Mouse (Mus musculus): ENCODE results near the gene Pik3r2. TPM values are rescaled to one million over a fixed set of nuclear protein-coding genes. Genes with fewer than 3 reads are reported as not detected.

Gene Pik3r2
- polyA plus RNA-seq, 1 experiment from 2014 or later, result 30.1 TPM

- Histone ChIP-seq H3K9me3 (replicated peaks; ENCODE audit: control insufficient read depth, low read length) (no peaks in the 10 kb centered on the region), H3K4me3 (ENCODE audit: low read depth, low read length) (no peak overlapping the region; the same call in 1 of the 2 replicates), H3K27me3 (ENCODE audit: control insufficient read depth, insufficient read depth, low read length) (no peaks in the 10 kb centered on the region), H3K9ac (replicated peaks; ENCODE audit: low read length) (no peak overlapping the region; the same call in 1 of the 2 replicates), H3K27ac (replicated peaks; ENCODE audit: low read depth, low read length) (no peak overlapping the region), H3K36me3 (replicated peaks; ENCODE audit: control insufficient read depth, insufficient read depth, low read depth, low read length) (peaks cover 8% of the 10 kb centered on the region), H3K4me1 (ENCODE audit: control insufficient read depth, insufficient read depth, low read length) (peaks cover 3% of the 10 kb centered on the region), H3K4me2 (ENCODE audit: low read depth, low read length) (peak overlapping the region; percentile 78)
- ATAC-seq (replicated peaks; ENCODE audit: insufficient number of reproducible peaks, low FRiP score, low TSS enrichment, low read depth) (no peak), DNase-seq (ENCODE audit: low spot score) (no peak)
- 82% methylated on average over 9 of the region's 9 CpGs for WGBS
Measured at GRCm38 (mm10) chr8:70765329-70765728, 11.2 kb downstream of the Pik3r2 start.

GRCm38 (mm10) chr8:70764676-70765075 lies 11.8 kb downstream of the Pik3r2 start:
- 88% methylated on average over 13 of the region's 13 CpGs for WGBS
- Histone ChIP-seq H3K4me3 (ENCODE audit: low read depth, low read length) (no peak overlapping the region), H3K27ac (replicated peaks; ENCODE audit: low read depth, low read length) (no peak overlapping the region), H3K4me1 (ENCODE audit: control insufficient read depth, insufficient read depth, low read length) (peaks cover 3% of the 10 kb centered on the region), H3K27me3 (ENCODE audit: control insufficient read depth, insufficient read depth, low read length) (no peaks in the 10 kb centered on the region), H3K9me3 (replicated peaks; ENCODE audit: control insufficient read depth, low read length) (no peaks in the 10 kb centered on the region), H3K4me2 (ENCODE audit: low read depth, low read length) (no peak overlapping the region), H3K36me3 (replicated peaks; ENCODE audit: control insufficient read depth, insufficient read depth, low read depth, low read length) (peaks cover 7% of the 10 kb centered on the region; the same call in 1 of the 2 replicates), H3K9ac (replicated peaks; ENCODE audit: low read length) (no peak overlapping the region)
- no peak for ATAC-seq (replicated peaks; ENCODE audit: insufficient number of reproducible peaks, low FRiP score, low TSS enrichment, low read depth)
- no peak for DNase-seq (ENCODE audit: low spot score)

DNA sequence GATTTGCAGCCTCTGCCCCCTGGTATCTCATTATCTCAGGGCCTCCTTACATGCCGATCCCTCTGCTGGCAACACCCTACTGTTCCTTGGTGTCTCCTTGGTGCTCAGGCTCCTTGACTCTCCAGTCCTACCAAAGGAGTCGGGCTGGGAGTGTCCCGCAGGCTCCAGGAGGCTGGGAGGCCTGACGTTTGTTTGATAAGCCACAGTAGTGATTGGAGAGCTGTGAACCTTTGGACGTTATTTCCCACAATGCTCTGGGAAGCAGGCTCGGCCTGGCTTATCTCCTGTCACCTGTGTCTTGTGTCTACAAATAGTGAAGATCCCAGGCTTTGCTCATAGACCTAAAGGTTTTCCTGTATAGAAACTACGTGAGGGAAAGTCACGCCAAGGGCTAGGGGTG lies 12.5 kb downstream of the Pik3r2 start:
- peaks cover 7% of the 10 kb centered on the region; the same call in 1 of the 2 replicates for H3K36me3 ChIP-seq (replicated peaks; ENCODE audit: control insufficient read depth, insufficient read depth, low read depth, low read length)
- no peak overlapping the region for H3K4me2 ChIP-seq (ENCODE audit: low read depth, low read length)
- DNase-seq (ENCODE audit: low spot score) (no peak), ATAC-seq (replicated peaks; ENCODE audit: insufficient number of reproducible peaks, low FRiP score, low TSS enrichment, low read depth) (no peak)
- H3K9me3 ChIP-seq (replicated peaks; ENCODE audit: control insufficient read depth, low read length), result no peaks in the 10 kb centered on the region
- WGBS, result 87% methylated on average over 8 of the region's 8 CpGs
- no peak overlapping the region for H3K27ac ChIP-seq (replicated peaks; ENCODE audit: low read depth, low read length)
- H3K9ac ChIP-seq (replicated peaks; ENCODE audit: low read length), result no peak overlapping the region
- H3K27me3 ChIP-seq (ENCODE audit: control insufficient read depth, insufficient read depth, low read length), result no peaks in the 10 kb centered on the region
- no peak overlapping the region for H3K4me3 ChIP-seq (ENCODE audit: low read depth, low read length)
- H3K4me1 ChIP-seq (ENCODE audit: control insufficient read depth, insufficient read depth, low read length), result peaks cover 3% of the 10 kb centered on the region

GRCm38 (mm10) chr8:70763354-70763753 lies 13.2 kb downstream of the Pik3r2 start:
- DNase-seq (ENCODE audit: low spot score) (peak; percentile 64), ATAC-seq (replicated peaks; ENCODE audit: insufficient number of reproducible peaks, low FRiP score, low TSS enrichment, low read depth) (no peak)
- H3K36me3 ChIP-seq (replicated peaks; ENCODE audit: control insufficient read depth, insufficient read depth, low read depth, low read length), result peaks cover under 1% of the 10 kb centered on the region; the same call in 1 of the 2 replicates
- H3K4me2 ChIP-seq (ENCODE audit: low read depth, low read length), result no peak overlapping the region
- WGBS, result 3% methylated on average over 3 of the region's 3 CpGs
- peaks cover 3% of the 10 kb centered on the region for H3K4me1 ChIP-seq (ENCODE audit: control insufficient read depth, insufficient read depth, low read length)
- H3K4me3 ChIP-seq (ENCODE audit: low read depth, low read length), result no peak overlapping the region
- no peaks in the 10 kb centered on the region for H3K9me3 ChIP-seq (replicated peaks; ENCODE audit: control insufficient read depth, low read length)
- no peaks in the 10 kb centered on the region for H3K27me3 ChIP-seq (ENCODE audit: control insufficient read depth, insufficient read depth, low read length)
- no peak overlapping the region for H3K9ac ChIP-seq (replicated peaks; ENCODE audit: low read length)
- no peak overlapping the region for H3K27ac ChIP-seq (replicated peaks; ENCODE audit: low read depth, low read length)

DNA sequence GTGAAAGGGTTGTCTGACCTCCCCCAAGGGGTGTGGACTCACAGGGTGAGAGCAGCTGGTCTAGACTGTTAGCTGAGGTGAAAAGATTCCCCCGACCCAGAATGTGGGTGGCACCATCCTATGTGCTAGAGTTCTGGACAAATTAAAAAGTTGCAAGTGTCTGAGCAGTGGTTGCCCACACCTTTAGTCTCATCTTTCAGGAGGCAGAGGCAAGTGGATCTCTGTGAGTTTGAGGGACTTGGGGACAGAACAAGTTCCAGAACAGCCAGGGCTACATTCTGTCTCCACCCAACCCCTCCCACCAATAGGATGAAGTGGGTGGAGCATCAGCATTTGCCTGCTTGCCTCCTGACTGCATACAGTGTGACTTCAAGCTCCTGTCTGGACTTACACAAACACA lies 14.4 kb downstream of the Pik3r2 start:
- no peak for DNase-seq (ENCODE audit: low spot score)
- Histone ChIP-seq H3K4me2 (ENCODE audit: low read depth, low read length) (no peak overlapping the region; the same call in 1 of the 2 replicates), H3K4me1 (ENCODE audit: control insufficient read depth, insufficient read depth, low read length) (peaks cover 3% of the 10 kb centered on the region), H3K4me3 (ENCODE audit: low read depth, low read length) (no peak overlapping the region), H3K27me3 (ENCODE audit: control insufficient read depth, insufficient read depth, low read length) (no peaks in the 10 kb centered on the region), H3K9ac (replicated peaks; ENCODE audit: low read length) (no peak overlapping the region), H3K36me3 (replicated peaks; ENCODE audit: control insufficient read depth, insufficient read depth, low read depth, low read length) (no peaks in the 10 kb centered on the region), H3K9me3 (replicated peaks; ENCODE audit: control insufficient read depth, low read length) (no peaks in the 10 kb centered on the region), H3K27ac (replicated peaks; ENCODE audit: low read depth, low read length) (no peak overlapping the region)
- no peak for ATAC-seq (replicated peaks; ENCODE audit: insufficient number of reproducible peaks, low FRiP score, low TSS enrichment, low read depth)
- 67% methylated on average over 1 of the region's 1 CpGs for WGBS

DNA sequence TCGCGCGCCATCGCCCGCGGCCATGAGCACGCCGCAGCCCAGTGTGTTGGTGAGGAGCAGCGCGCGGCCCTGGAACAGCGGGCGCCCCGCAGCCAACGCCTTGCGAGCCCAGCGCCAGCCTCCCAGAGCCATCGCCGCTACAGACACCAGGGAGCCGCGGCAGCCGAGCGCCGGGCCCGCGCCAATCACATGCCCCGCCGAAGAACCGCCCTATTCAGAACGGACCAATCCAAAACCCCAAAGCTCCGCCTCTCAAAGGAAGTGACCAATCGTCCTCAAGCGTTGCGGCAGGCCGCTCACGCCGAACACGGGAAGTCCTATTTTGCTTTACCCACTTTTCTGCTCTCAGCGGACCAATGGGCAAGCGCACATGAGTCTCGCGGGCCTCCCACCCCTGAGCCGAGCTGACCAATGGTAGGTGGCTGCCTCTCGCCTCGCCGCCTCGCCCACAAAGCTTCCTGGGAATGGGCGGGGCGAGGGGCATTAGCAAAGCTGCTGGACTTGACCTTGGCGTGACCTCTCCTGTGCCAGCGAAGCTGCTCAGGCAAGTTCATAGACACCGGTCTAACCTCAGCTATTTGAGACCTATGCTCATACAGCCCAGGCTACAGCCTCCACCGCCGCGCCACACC lies 15.6 kb downstream of the Pik3r2 start, which contains the start of gene Mpv17l2:
TSS of gene Mpv17l2 (minus strand) at position 172 of the 632 bp plus-strand sequence.
- H3K27me3 ChIP-seq (ENCODE audit: control insufficient read depth, insufficient read depth, low read length), result no peaks in the 10 kb centered on the region
- no peaks in the 10 kb centered on the region for H3K36me3 ChIP-seq (replicated peaks; ENCODE audit: control insufficient read depth, insufficient read depth, low read depth, low read length)
- H3K9me3 ChIP-seq (replicated peaks; ENCODE audit: control insufficient read depth, low read length), result no peaks in the 10 kb centered on the region
- H3K4me1 ChIP-seq (ENCODE audit: control insufficient read depth, insufficient read depth, low read length), result no peaks in the 10 kb centered on the region
- peak; percentile 94 for ATAC-seq (replicated peaks; ENCODE audit: insufficient number of reproducible peaks, low FRiP score, low TSS enrichment, low read depth)
- H3K27ac ChIP-seq (replicated peaks; ENCODE audit: low read depth, low read length), result no peak within 1 kb of the TSS; the same call in 1 of the 2 replicates
- peak; percentile 98 for DNase-seq (ENCODE audit: low spot score)
- peak within 1 kb of the TSS; percentile 70 for H3K4me3 ChIP-seq (ENCODE audit: low read depth, low read length)
- peak within 1 kb of the TSS; percentile 75 for H3K9ac ChIP-seq (replicated peaks; ENCODE audit: low read length)
- under 1% methylated on average over 55 of the region's 55 CpGs for WGBS
- peak within 1 kb of the TSS; percentile 96 for H3K4me2 ChIP-seq (ENCODE audit: low read depth, low read length)

GRCm38 (mm10) chr8:70760350-70760749 lies 16.2 kb downstream of the Pik3r2 start:
- DNase-seq (ENCODE audit: low spot score), result no peak
- Histone ChIP-seq H3K27ac (replicated peaks; ENCODE audit: low read depth, low read length) (no peak overlapping the region; the same call in 1 of the 2 replicates), H3K27me3 (ENCODE audit: control insufficient read depth, insufficient read depth, low read length) (no peaks in the 10 kb centered on the region), H3K4me1 (ENCODE audit: control insufficient read depth, insufficient read depth, low read length) (no peaks in the 10 kb centered on the region), H3K9ac (replicated peaks; ENCODE audit: low read length) (peak overlapping the region; percentile 75), H3K4me2 (ENCODE audit: low read depth, low read length) (peak overlapping the region; percentile 96), H3K9me3 (replicated peaks; ENCODE audit: control insufficient read depth, low read length) (no peaks in the 10 kb centered on the region), H3K36me3 (replicated peaks; ENCODE audit: control insufficient read depth, insufficient read depth, low read depth, low read length) (no peaks in the 10 kb centered on the region), H3K4me3 (ENCODE audit: low read depth, low read length) (peak overlapping the region; percentile 70)
- ATAC-seq (replicated peaks; ENCODE audit: insufficient number of reproducible peaks, low FRiP score, low TSS enrichment, low read depth), result no peak; the same call in 1 of the 2 replicates
- WGBS, result 1% methylated on average over 22 of the region's 22 CpGs

All from embryonic facial prominence, embryonic 11.5 days (tissue).